In the genomic region with DNA sequence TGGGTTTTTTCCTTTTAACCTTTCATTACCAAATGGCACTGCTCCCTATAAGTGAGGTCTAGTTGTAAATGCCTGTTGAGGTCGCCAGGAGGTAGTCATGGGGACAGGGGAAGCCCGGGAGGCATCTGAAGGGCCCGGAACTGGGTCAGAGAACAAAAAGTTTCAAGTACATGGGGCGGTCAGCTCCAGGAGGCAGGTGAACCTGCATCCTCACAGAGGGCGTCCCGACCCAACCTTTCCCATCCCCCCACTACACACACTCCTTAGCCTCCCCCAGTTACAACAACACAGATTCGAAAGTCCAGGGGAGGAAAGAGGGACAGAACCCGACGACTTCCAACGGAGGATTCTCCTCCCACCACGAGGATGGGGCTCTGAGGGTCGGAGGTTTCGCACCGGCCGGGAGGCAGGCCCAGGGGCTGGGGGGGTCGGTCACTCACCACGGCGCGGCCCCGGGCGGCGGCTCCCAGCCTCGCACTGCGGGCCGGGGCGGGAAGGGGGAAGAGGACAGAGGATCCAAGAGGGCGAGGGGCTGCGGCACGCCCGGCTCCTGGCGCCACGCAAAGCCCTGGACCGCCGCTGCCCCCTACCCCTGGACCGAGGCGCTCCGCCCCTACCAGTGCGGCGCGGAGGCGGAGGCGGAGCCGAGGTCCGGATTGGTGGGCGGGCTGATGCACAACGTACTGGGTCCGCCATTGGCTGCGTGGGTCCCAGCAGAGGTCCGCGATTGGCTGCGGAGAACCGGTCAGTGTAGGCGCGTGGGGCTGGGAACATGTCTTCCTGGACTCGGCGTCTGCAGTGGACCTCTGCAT, we compare ENCODE assay signal across 8 mouse cellular contexts. TPM values are rescaled to one million over a fixed set of nuclear protein-coding genes. Genes with fewer than 3 reads are reported as not detected.
A peak's percentile ranks its signal among the peaks of the same experiment; 100 is the strongest.
DNase-seq lines count a peak whose midpoint lies in the region; ATAC-seq and TF ChIP-seq lines count a peak whose summit lies in the region.

No protein-coding gene starts in this region.

- no peaks in the 10 kb centered on the region for H3K9me3 ChIP-seq in limb, embryonic 13.5 days
- H3K9me3 ChIP-seq in midbrain, embryonic 15.5 days: no peaks in the 10 kb centered on the region

- no peak for TF ChIP-seq POLR2A in bone marrow macrophage, adult 2 months (IDR thresholded peaks at IDR 0.05; ENCODE audit: borderline replicate concordance, low read depth, low read length)
- TF ChIP-seq POLR2A in embryonic fibroblast, embryonic 13.5 days (IDR thresholded peaks at IDR 0.05; ENCODE audit: low read depth, low read length): peak; percentile 78

- H3K27ac ChIP-seq in bone marrow macrophage, adult 2 months (ENCODE audit: insufficient read depth, low read depth, low read length): peak overlapping the region; percentile 20
- H3K27ac ChIP-seq in embryonic fibroblast, embryonic 13.5 days (ENCODE audit: insufficient read depth, low read length): no peak overlapping the region
- H3K27ac ChIP-seq in limb, embryonic 13.5 days: peak overlapping the region; percentile 63; the same call in 1 of the 2 replicates
- peak overlapping the region; percentile 77 for H3K27ac ChIP-seq in midbrain, embryonic 15.5 days

- H3K4me3 ChIP-seq in bone marrow macrophage, adult 2 months (ENCODE audit: insufficient read depth, low read length): peak overlapping the region; percentile 70
- peak overlapping the region; percentile 74 for H3K4me3 ChIP-seq in embryonic fibroblast, embryonic 13.5 days (ENCODE audit: insufficient read depth, low read length)
- H3K4me3 ChIP-seq in limb, embryonic 13.5 days: peak overlapping the region; percentile 90
- H3K4me3 ChIP-seq in midbrain, embryonic 15.5 days: peak overlapping the region; percentile 81

- H3K9ac ChIP-seq in limb, embryonic 13.5 days: peak overlapping the region; percentile 95
- H3K9ac ChIP-seq in midbrain, embryonic 15.5 days: peak overlapping the region; percentile 94

- no peaks in the 10 kb centered on the region for H3K36me3 ChIP-seq in limb, embryonic 13.5 days
- H3K36me3 ChIP-seq in midbrain, embryonic 15.5 days (replicated peaks): no peaks in the 10 kb centered on the region

- ATAC-seq in limb, embryonic 13.5 days (ENCODE audit: low FRiP score, low read depth): peak; percentile 100
- peak; percentile 100 for ATAC-seq in midbrain, embryonic 15.5 days (replicated peaks)

- no peaks in the 10 kb centered on the region for H3K27me3 ChIP-seq in limb, embryonic 13.5 days
- no peaks in the 10 kb centered on the region for H3K27me3 ChIP-seq in midbrain, embryonic 15.5 days (replicated peaks)

- H3K4me2 ChIP-seq in limb, embryonic 13.5 days (replicated peaks): peak overlapping the region; percentile 86
- H3K4me2 ChIP-seq in midbrain, embryonic 15.5 days: peak overlapping the region; percentile 62

- TF ChIP-seq CTCF in bone marrow macrophage, adult 2 months (IDR thresholded peaks at IDR 0.05; ENCODE audit: low read depth, low read length): no peak
- no peak for TF ChIP-seq CTCF in embryonic fibroblast, embryonic 13.5 days (IDR thresholded peaks at IDR 0.05; ENCODE audit: borderline replicate concordance, insufficient read depth, low read length)

- peak; percentile 93 for DNase-seq in A20 (ENCODE audit: low read depth, low spot score)
- DNase-seq in heart, adult 9 months (ENCODE audit: low spot score in 2 of 2): peak; percentile 92 to 94
- DNase-seq in kidney, adult 9 months: peak; percentile 94
- DNase-seq in spleen, adult 18-20 months: peak; percentile 82 to 86

- H3K4me1 ChIP-seq in bone marrow macrophage, adult 2 months (ENCODE audit: control insufficient read depth, insufficient read depth, low read length): peaks cover 5% of the 10 kb centered on the region
- H3K4me1 ChIP-seq in embryonic fibroblast, embryonic 13.5 days (ENCODE audit: control insufficient read depth, insufficient read depth, low read length): no peaks in the 10 kb centered on the region
- 0 out of 2 replicates have a peak, but pooled peaks cover 7% of the 10 kb centered on the region for H3K4me1 ChIP-seq in limb, embryonic 13.5 days
- peaks cover 9% of the 10 kb centered on the region for H3K4me1 ChIP-seq in midbrain, embryonic 15.5 days

- under 1% methylated on average over 54 of the region's 56 CpGs for WGBS in limb, embryonic 13.5 days
- WGBS in midbrain, embryonic 15.5 days: 0% methylated on average over 52 of the region's 56 CpGs

RNA-seq across cellular contexts. Expression of gene Homez, which starts 7.1 kb away (rescaled TPM):
- polyA plus RNA-seq in bone marrow macrophage, adult 2 months (2012; ENCODE audit: insufficient read depth, insufficient read length, missing spikeins): 5.2 and 6.5 TPM in 2 replicates
- polyA plus RNA-seq in embryonic fibroblast, embryonic 13.5 days (2011; ENCODE audit: insufficient read length, low read depth, missing spikeins): 5.4 and 6.9 TPM in 2 replicates
- polyA plus RNA-seq in limb, embryonic 13.5 days (2015; fragmentation: Nextera tagmentation; extraction: Ambion mirVana): 8.9 and 12.7 TPM in 2 replicates
- 13.6 and 14.5 TPM in 2 replicates for polyA plus RNA-seq in midbrain, embryonic 15.5 days (2015; fragmentation: Nextera tagmentation; extraction: Ambion mirVana)

RNA-seq across cellular contexts. Expression of gene Ppp1r3e, which starts 13.6 kb away (rescaled TPM):
- polyA plus RNA-seq in bone marrow macrophage, adult 2 months (2012; ENCODE audit: insufficient read depth, insufficient read length, missing spikeins): 11.3 and 13.9 TPM in 2 replicates
- 8.4 and 10.9 TPM in 2 replicates for polyA plus RNA-seq in embryonic fibroblast, embryonic 13.5 days (2011; ENCODE audit: insufficient read length, low read depth, missing spikeins)
- polyA plus RNA-seq in limb, embryonic 13.5 days (2015; fragmentation: Nextera tagmentation; extraction: Ambion mirVana): 0.60 and 1.6 TPM in 2 replicates
- 3.3 and 3.4 TPM in 2 replicates for polyA plus RNA-seq in midbrain, embryonic 15.5 days (2015; fragmentation: Nextera tagmentation; extraction: Ambion mirVana)

RNA-seq across cellular contexts. Expression of gene Bcl2l2, which starts 19.5 kb away (rescaled TPM):
- 25.9 and 29.2 TPM in 2 replicates for polyA plus RNA-seq in bone marrow macrophage, adult 2 months (2012; ENCODE audit: insufficient read depth, insufficient read length, missing spikeins)
- 48.3 and 53.1 TPM in 2 replicates for polyA plus RNA-seq in embryonic fibroblast, embryonic 13.5 days (2011; ENCODE audit: insufficient read length, low read depth, missing spikeins)
- 4.0 and 4.4 TPM in 2 replicates for polyA plus RNA-seq in limb, embryonic 13.5 days (2015; fragmentation: Nextera tagmentation; extraction: Ambion mirVana)
- polyA plus RNA-seq in midbrain, embryonic 15.5 days (2015; fragmentation: Nextera tagmentation; extraction: Ambion mirVana): 4.1 and 4.8 TPM in 2 replicates

RNA-seq across cellular contexts. Expression of gene Gm20521, which starts 19.5 kb away (rescaled TPM):
- not detected in 2 replicates for polyA plus RNA-seq in bone marrow macrophage, adult 2 months (2012; ENCODE audit: insufficient read depth, insufficient read length, missing spikeins)
- not detected in 2 replicates for polyA plus RNA-seq in embryonic fibroblast, embryonic 13.5 days (2011; ENCODE audit: insufficient read length, low read depth, missing spikeins)
- 0.13 and 0.42 TPM in 2 replicates for polyA plus RNA-seq in limb, embryonic 13.5 days (2015; fragmentation: Nextera tagmentation; extraction: Ambion mirVana)
- not detected in 2 replicates for polyA plus RNA-seq in midbrain, embryonic 15.5 days (2015; fragmentation: Nextera tagmentation; extraction: Ambion mirVana)

RNA-seq across cellular contexts. Expression of gene Pabpn1, which starts 28.6 kb away (rescaled TPM):
- 144 and 176 TPM in 2 replicates for polyA plus RNA-seq in bone marrow macrophage, adult 2 months (2012; ENCODE audit: insufficient read depth, insufficient read length, missing spikeins)
- 168 and 172 TPM in 2 replicates for polyA plus RNA-seq in embryonic fibroblast, embryonic 13.5 days (2011; ENCODE audit: insufficient read length, low read depth, missing spikeins)
- 139 TPM in 2 replicates for polyA plus RNA-seq in limb, embryonic 13.5 days (2015; fragmentation: Nextera tagmentation; extraction: Ambion mirVana)
- 183 and 192 TPM in 2 replicates for polyA plus RNA-seq in midbrain, embryonic 15.5 days (2015; fragmentation: Nextera tagmentation; extraction: Ambion mirVana)
